Mouse (Mus musculus): Measurements from ENCODE around the gene Olfr1220. TPM values are rescaled to one million over a fixed set of nuclear protein-coding genes. Genes with fewer than 3 reads are reported as not detected.

Olfr1220 gene
- polyA plus RNA-seq (2017; shearing (Covaris generic)): 0.09 TPM

GRCm38 (mm10) chr2:89106735-89107134 is at the start of gene Olfr1220:
TSS of gene Olfr1220 (minus strand) at chr2:89106835.

GRCm38 (mm10) chr2:89151460-89151859 is 44.8 kb upstream of the Olfr1220 start, which contains the start of gene Olfr1223:
TSS of gene Olfr1223 (minus strand) at chr2:89151560.

GRCm38 (mm10) chr2:89132954-89133353 is 26.3 kb upstream of the Olfr1220 start, which contains the start of gene Olfr1222:
TSS of gene Olfr1222 (minus strand) at chr2:89133054.

GRCm38 (mm10) chr2:89117183-89117582 is 10.5 kb upstream of the Olfr1220 start, which contains the start of gene Olfr1221:
TSS of gene Olfr1221 (minus strand) at chr2:89117283.

GRCm38 (mm10) chr2:89083413-89083812 is 23.2 kb downstream of the Olfr1220 start, which contains the start of gene Olfr1219:
TSS of gene Olfr1219 (minus strand) at chr2:89083513.

DNA sequence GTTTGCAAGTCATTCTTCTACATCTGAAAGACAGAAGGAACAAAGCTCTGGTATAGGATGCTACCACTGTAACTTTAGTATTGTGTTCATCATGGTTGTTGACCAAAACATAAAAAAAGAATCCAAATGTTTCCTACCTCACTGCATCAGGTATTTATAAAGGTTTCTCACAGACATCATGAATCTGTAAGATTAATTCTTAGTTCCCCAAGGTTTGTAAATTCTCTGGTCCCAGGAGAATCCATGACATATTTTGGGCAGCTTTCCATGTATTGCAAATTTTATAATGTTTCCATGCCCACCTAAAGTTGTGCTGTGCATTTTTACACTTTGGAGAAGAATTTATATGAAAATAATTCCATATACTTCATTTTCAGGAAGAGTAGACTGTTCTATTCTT is 45.5 kb downstream of the Olfr1220 start, which contains the start of gene Olfr1218:
Olfr1218 (minus strand) TSS at position 101 of the 400 bp plus-strand sequence.

Other genes starting within 250 kb of the Olfr1220 start
- 0.24 TPM for gene Olfr1206, start 243.6 kb downstream of the Olfr1220 start, polyA plus RNA-seq (2017; shearing (Covaris generic))
- gene Olfr1208, start 204.5 kb downstream of the Olfr1220 start, polyA plus RNA-seq (2017; shearing (Covaris generic)): not detected
- gene Olfr1209, start 191.7 kb downstream of the Olfr1220 start, polyA plus RNA-seq (2017; shearing (Covaris generic)): not detected
- gene Olfr1211, start 168.7 kb downstream of the Olfr1220 start, polyA plus RNA-seq (2017; shearing (Covaris generic)): not detected
- not detected for gene Olfr1212, start 152.9 kb downstream of the Olfr1220 start, polyA plus RNA-seq (2017; shearing (Covaris generic))
- gene Gm13762, start 126.6 kb downstream of the Olfr1220 start, polyA plus RNA-seq (2017; shearing (Covaris generic)): not detected
- gene Olfr1214, start 114.2 kb downstream of the Olfr1220 start, polyA plus RNA-seq (2017; shearing (Covaris generic)): not detected
- gene Olfr1215, start 99.9 kb downstream of the Olfr1220 start, polyA plus RNA-seq (2017; shearing (Covaris generic)): 0.19 TPM
- not detected for gene Olfr1216, start 88.5 kb downstream of the Olfr1220 start, polyA plus RNA-seq (2017; shearing (Covaris generic))
- gene Olfr1217, start 74.8 kb downstream of the Olfr1220 start, polyA plus RNA-seq (2017; shearing (Covaris generic)): not detected
- not detected for gene Olfr1218, start 45.6 kb downstream of the Olfr1220 start, polyA plus RNA-seq (2017; shearing (Covaris generic))
- gene Olfr1219, start 23.3 kb downstream of the Olfr1220 start, polyA plus RNA-seq (2017; shearing (Covaris generic)): not detected
- gene Olfr1221, start 10.4 kb upstream of the Olfr1220 start, polyA plus RNA-seq (2017; shearing (Covaris generic)): not detected
- not detected for gene Olfr1222, start 26.2 kb upstream of the Olfr1220 start, polyA plus RNA-seq (2017; shearing (Covaris generic))
- not detected for gene Olfr1223, start 44.7 kb upstream of the Olfr1220 start, polyA plus RNA-seq (2017; shearing (Covaris generic))
- gene Olfr1224-ps1, start 57.3 kb upstream of the Olfr1220 start, polyA plus RNA-seq (2017; shearing (Covaris generic)): not detected
- gene Olfr1225, start 67.8 kb upstream of the Olfr1220 start, polyA plus RNA-seq (2017; shearing (Covaris generic)): not detected
- gene Olfr1226, start 93.2 kb upstream of the Olfr1220 start, polyA plus RNA-seq (2017; shearing (Covaris generic)): not detected
- gene Olfr1228, start 147.2 kb upstream of the Olfr1220 start, polyA plus RNA-seq (2017; shearing (Covaris generic)): not detected
- gene Olfr1229, start 181.2 kb upstream of the Olfr1220 start, polyA plus RNA-seq (2017; shearing (Covaris generic)): 0.11 TPM
- not detected for gene Olfr1230, start 190.4 kb upstream of the Olfr1220 start, polyA plus RNA-seq (2017; shearing (Covaris generic))
- not detected for gene Olfr1231, start 200.2 kb upstream of the Olfr1220 start, polyA plus RNA-seq (2017; shearing (Covaris generic))
- not detected for gene Olfr1232, start 222.8 kb upstream of the Olfr1220 start, polyA plus RNA-seq (2017; shearing (Covaris generic))
- not detected for gene Olfr1233, start 235.6 kb upstream of the Olfr1220 start, polyA plus RNA-seq (2017; shearing (Covaris generic))